Mouse (Mus musculus): ENCODE results near the gene Kif2c. TPM values are rescaled to one million over a fixed set of nuclear protein-coding genes. Genes with fewer than 3 reads are reported as not detected.

The Kif2c gene
- polyA plus RNA-seq, 1 experiment from 2014 or later: 45.5 TPM

DNA sequence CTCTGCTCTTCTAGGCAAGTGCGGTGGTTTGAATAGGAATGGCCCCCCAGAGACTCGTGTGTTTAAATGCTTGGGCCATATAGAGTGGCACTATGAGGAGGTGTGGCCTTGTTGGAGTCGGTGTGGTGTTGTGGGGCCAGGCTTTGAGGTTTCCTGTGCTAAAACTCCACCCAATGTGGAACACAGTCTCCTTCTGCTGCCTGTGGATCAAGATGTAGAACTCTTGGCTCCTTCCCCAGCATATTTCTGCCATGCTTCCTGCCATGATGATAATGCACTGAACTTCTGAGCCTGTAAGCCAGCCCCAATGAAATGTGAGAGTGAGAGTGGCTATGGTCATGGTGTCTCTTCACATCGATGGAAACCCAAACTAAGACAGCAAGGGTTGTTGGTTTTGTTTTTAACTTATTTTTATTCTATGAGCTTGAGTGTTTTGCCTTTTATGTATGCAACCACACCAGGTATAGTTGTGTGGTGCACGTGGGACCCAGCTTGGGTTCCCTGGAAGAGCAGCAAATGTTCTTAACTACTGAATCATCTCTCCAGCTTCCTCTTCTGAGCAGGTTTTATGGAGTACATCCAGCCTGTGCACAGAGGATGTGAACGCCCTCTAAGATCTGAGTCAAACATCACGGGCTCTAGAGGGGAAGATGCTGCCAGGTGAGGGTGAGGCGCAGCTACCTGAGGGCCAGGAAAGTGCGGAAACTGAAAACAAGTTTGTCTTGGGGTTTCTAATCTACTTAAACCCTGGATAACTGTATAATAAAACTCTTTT lies 38.5 kb upstream of the Kif2c start:
- no peak overlapping the region for H3K27ac ChIP-seq (ENCODE audit: low read depth, low read length)
- no peak for ATAC-seq (replicated peaks; ENCODE audit: insufficient number of reproducible peaks, low FRiP score, low TSS enrichment)
- H3K4me1 ChIP-seq (ENCODE audit: control insufficient read depth, insufficient read depth, low read length): peaks cover 2% of the 10 kb centered on the region; the same call in 1 of the 2 replicates
- H3K36me3 ChIP-seq (ENCODE audit: control insufficient read depth, insufficient read depth, low read length): no peaks in the 10 kb centered on the region
- H3K9me3 ChIP-seq (replicated peaks; ENCODE audit: control insufficient read depth, low read length): no peaks in the 10 kb centered on the region
- no peak overlapping the region for H3K4me3 ChIP-seq (ENCODE audit: low read depth, low read length)
- H3K27me3 ChIP-seq (ENCODE audit: control insufficient read depth, insufficient read depth, low read length): no peaks in the 10 kb centered on the region
- 68% methylated on average over 9 of the region's 9 CpGs for WGBS (ENCODE audit: insufficient replicate concordance)
- H3K4me2 ChIP-seq: no peak overlapping the region
- no peak overlapping the region for H3K9ac ChIP-seq (ENCODE audit: low read depth, low read length)

DNA sequence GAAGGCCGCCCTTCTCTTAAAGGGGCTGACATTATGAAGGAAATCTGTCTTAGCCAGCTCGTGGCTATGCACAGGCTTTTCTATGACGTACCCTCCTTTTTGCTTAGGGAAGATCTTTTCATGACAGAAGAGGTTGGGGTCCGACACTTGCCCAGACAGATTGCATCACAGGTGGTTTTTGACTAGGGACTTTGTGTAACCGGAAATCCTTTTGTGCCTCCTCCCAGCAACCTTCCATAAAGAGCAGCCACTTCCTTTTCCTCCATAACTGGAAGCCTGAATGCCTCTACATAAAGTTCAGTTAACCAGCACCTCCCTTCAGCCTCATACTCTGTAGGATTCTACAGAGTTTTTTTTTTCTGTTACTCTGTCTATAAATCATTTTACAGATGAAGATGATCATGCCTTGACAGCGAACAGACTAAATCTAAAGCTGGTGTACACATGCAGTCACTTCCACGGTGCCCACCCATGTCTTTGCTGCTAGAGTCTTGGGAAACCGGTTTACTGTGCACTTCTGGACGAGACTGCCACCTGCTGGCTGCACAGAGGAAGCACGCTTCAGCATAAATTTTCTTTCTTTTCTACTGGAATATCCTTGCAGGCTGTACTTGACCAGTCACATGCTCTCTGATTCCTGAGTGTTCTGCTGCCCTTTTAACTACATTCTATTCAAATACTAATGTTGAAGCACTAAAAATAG lies 36.2 kb upstream of the Kif2c start:
- no peak for ATAC-seq (replicated peaks; ENCODE audit: insufficient number of reproducible peaks, low FRiP score, low TSS enrichment)
- 36% methylated on average over 10 of the region's 10 CpGs for WGBS (ENCODE audit: insufficient replicate concordance)
- Histone ChIP-seq H3K4me2 (no peak overlapping the region), H3K27me3 (ENCODE audit: control insufficient read depth, insufficient read depth, low read length) (no peaks in the 10 kb centered on the region), H3K4me1 (ENCODE audit: control insufficient read depth, insufficient read depth, low read length) (peaks cover 2% of the 10 kb centered on the region; the same call in 1 of the 2 replicates), H3K9ac (ENCODE audit: low read depth, low read length) (no peak overlapping the region), H3K4me3 (ENCODE audit: low read depth, low read length) (no peak overlapping the region), H3K36me3 (ENCODE audit: control insufficient read depth, insufficient read depth, low read length) (no peaks in the 10 kb centered on the region), H3K27ac (ENCODE audit: low read depth, low read length) (no peak overlapping the region), H3K9me3 (replicated peaks; ENCODE audit: control insufficient read depth, low read length) (no peaks in the 10 kb centered on the region)

DNA sequence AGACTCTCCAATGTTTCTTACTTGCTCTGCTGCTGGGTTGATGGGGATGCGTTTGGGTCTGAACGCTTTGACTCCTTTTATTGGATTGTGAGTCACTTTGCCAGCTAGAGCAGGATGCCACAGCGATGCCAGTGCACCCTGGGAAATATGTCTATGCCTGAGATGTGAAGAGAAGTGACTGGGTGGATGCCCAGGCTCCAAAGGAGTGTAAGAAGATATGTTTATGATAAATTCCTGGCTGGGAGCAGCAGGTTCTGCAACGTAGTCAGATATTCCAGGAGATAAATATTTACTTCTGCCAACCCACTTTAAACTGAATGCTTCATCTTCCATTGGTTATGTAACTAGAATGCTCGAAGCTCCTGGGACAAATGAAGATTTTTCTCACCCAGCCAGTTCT lies 34.6 kb upstream of the Kif2c start:
- H3K4me3 ChIP-seq (ENCODE audit: low read depth, low read length): no peak overlapping the region
- no peaks in the 10 kb centered on the region for H3K9me3 ChIP-seq (replicated peaks; ENCODE audit: control insufficient read depth, low read length)
- no peak overlapping the region for H3K27ac ChIP-seq (ENCODE audit: low read depth, low read length)
- 70% methylated on average over 5 of the region's 5 CpGs for WGBS (ENCODE audit: insufficient replicate concordance)
- H3K4me2 ChIP-seq: no peak overlapping the region
- peaks cover 2% of the 10 kb centered on the region; the same call in 1 of the 2 replicates for H3K4me1 ChIP-seq (ENCODE audit: control insufficient read depth, insufficient read depth, low read length)
- no peak for ATAC-seq (replicated peaks; ENCODE audit: insufficient number of reproducible peaks, low FRiP score, low TSS enrichment)
- H3K27me3 ChIP-seq (ENCODE audit: control insufficient read depth, insufficient read depth, low read length): no peaks in the 10 kb centered on the region
- no peaks in the 10 kb centered on the region for H3K36me3 ChIP-seq (ENCODE audit: control insufficient read depth, insufficient read depth, low read length)
- no peak overlapping the region for H3K9ac ChIP-seq (ENCODE audit: low read depth, low read length)

DNA sequence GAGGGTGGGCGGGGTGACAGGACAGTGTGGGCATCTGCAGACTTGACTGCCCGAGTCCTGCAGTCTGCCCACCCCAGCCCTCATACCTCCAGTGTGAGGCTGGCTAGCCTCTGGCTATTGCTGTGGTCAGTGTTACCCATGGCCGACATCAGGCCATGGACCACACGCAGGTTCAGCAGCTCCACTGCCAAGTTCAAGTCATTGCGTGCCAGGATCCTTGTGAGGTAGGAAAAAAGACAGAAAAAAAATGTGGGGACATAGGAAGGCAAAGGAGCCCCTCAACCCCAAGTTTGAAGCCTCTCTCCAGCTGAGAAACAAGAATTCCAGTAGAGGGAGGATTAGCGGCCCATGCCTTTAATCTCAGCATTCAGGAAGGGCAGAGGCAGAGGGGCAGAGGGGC lies 31.8 kb upstream of the Kif2c start:
- no peak overlapping the region for H3K27ac ChIP-seq (ENCODE audit: low read depth, low read length)
- WGBS (ENCODE audit: insufficient replicate concordance): 83% methylated on average over 6 of the region's 6 CpGs

DNA sequence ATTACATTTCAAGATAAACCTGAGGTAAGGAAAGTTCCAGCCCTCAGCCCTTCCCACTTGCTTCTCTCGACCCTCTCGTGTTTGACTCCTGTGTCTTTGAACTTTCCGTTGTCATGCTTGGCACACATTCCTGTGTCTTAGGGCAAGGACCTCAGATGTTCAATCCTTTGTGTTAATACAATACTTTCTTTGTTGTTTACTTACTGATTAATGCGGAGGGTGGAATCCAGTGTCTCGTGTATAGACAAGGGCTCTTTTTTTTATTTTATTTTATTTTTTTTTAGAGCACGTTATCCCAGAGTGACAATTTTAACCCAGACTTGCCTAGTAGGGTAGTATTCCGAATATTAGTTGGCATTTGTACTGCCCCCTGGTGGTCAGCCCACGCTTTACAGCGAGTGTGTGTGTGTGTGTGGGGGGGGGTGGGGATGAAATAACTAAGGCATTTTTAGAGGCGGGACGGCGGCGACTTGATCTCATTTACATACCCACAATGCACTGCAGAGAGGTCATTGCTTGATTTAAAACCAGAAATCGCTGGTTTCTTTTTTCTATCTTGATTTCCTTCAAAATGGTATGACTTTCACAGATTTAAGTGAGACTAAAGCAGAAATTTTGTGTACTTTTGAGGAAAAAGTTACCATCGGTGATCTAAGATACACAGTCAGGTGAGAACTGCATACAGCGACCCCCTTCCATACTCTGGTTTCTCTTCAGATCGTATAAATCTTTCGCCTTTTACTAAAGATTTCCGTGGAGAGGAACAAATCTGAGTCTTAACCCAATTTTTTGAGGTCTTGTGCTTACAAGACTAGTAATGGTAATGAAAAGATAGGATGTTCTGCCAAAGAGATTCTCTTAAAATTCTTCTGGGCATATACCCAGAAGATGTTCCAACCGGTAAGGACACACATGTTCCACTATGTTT lies 28.0 kb upstream of the Kif2c start:
- Histone ChIP-seq H3K9ac (ENCODE audit: low read depth, low read length) (no peak overlapping the region; the same call in 1 of the 2 replicates), H3K4me1 (ENCODE audit: control insufficient read depth, insufficient read depth, low read length) (no peaks in the 10 kb centered on the region), H3K4me3 (ENCODE audit: low read depth, low read length) (no peak overlapping the region), H3K27ac (ENCODE audit: low read depth, low read length) (no peak overlapping the region), H3K36me3 (ENCODE audit: control insufficient read depth, insufficient read depth, low read length) (no peaks in the 10 kb centered on the region), H3K9me3 (replicated peaks; ENCODE audit: control insufficient read depth, low read length) (no peaks in the 10 kb centered on the region), H3K4me2 (no peak overlapping the region), H3K27me3 (ENCODE audit: control insufficient read depth, insufficient read depth, low read length) (no peaks in the 10 kb centered on the region)
- no peak for ATAC-seq (replicated peaks; ENCODE audit: insufficient number of reproducible peaks, low FRiP score, low TSS enrichment)
- 5% methylated on average over 20 of the region's 20 CpGs for WGBS (ENCODE audit: insufficient replicate concordance)

More for the DNA sequence above, 31.8 kb upstream of the Kif2c start:
- Histone ChIP-seq H3K27me3 (ENCODE audit: control insufficient read depth, insufficient read depth, low read length) (no peaks in the 10 kb centered on the region), H3K9ac (ENCODE audit: low read depth, low read length) (no peak overlapping the region), H3K36me3 (ENCODE audit: control insufficient read depth, insufficient read depth, low read length) (no peaks in the 10 kb centered on the region), H3K9me3 (replicated peaks; ENCODE audit: control insufficient read depth, low read length) (no peaks in the 10 kb centered on the region), H3K4me2 (no peak overlapping the region), H3K4me1 (ENCODE audit: control insufficient read depth, insufficient read depth, low read length) (peaks cover 2% of the 10 kb centered on the region; the same call in 1 of the 2 replicates), H3K4me3 (ENCODE audit: low read depth, low read length) (no peak overlapping the region)
- no peak for ATAC-seq (replicated peaks; ENCODE audit: insufficient number of reproducible peaks, low FRiP score, low TSS enrichment)

DNA sequence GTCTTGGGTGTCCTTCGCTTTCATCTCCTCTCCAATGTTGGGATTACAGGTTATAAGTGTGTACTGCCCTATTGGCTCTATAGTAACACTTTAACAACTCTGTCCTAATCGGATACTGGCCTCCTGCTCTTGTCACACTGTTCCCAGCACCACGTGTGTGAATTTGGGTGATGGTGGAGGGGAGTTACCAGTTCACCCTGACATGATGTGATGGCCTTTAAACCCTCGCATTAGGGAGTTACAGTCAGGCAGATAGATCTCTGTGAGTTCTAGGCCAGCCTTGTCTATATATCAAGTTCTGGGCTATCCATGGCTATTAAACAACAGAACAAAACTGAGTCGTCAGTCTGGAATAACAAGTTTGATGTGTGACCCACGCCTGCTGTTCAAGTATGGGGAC lies 27.2 kb upstream of the Kif2c start:
- no peaks in the 10 kb centered on the region for H3K36me3 ChIP-seq (ENCODE audit: control insufficient read depth, insufficient read depth, low read length)
- 83% methylated on average over 6 of the region's 6 CpGs for WGBS (ENCODE audit: insufficient replicate concordance)
- H3K9ac ChIP-seq (ENCODE audit: low read depth, low read length): no peak overlapping the region
- no peak overlapping the region for H3K4me2 ChIP-seq
- H3K4me1 ChIP-seq (ENCODE audit: control insufficient read depth, insufficient read depth, low read length): no peaks in the 10 kb centered on the region
- ATAC-seq (replicated peaks; ENCODE audit: insufficient number of reproducible peaks, low FRiP score, low TSS enrichment): no peak
- H3K9me3 ChIP-seq (replicated peaks; ENCODE audit: control insufficient read depth, low read length): no peaks in the 10 kb centered on the region
- H3K27ac ChIP-seq (ENCODE audit: low read depth, low read length): no peak overlapping the region
- no peaks in the 10 kb centered on the region for H3K27me3 ChIP-seq (ENCODE audit: control insufficient read depth, insufficient read depth, low read length)
- no peak overlapping the region for H3K4me3 ChIP-seq (ENCODE audit: low read depth, low read length)

DNA sequence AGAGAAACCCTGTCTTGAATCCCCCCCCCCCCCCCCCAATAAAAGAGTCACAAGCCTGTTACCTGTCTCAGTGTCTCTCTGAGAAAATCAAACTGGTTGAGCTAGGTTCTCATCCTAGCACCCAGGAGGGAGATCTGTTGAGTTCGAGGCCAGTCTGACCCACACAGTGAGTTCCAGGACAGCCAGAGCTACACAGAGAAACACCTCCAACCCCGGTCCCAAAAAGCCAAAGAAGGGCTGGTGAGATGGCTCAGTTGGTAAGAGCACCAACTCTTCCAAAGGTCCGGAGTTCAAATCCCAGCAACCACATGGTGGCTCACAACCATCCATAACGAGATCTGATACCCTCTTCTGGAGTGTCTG lies 20.5 kb upstream of the Kif2c start:
- Histone ChIP-seq H3K36me3 (ENCODE audit: control insufficient read depth, insufficient read depth, low read length) (no peaks in the 10 kb centered on the region), H3K4me2 (peak overlapping the region; percentile 61; the same call in 1 of the 2 replicates), H3K27ac (ENCODE audit: low read depth, low read length) (no peak overlapping the region), H3K4me1 (ENCODE audit: control insufficient read depth, insufficient read depth, low read length) (no peaks in the 10 kb centered on the region), H3K9ac (ENCODE audit: low read depth, low read length) (no peak overlapping the region), H3K27me3 (ENCODE audit: control insufficient read depth, insufficient read depth, low read length) (no peaks in the 10 kb centered on the region), H3K4me3 (ENCODE audit: low read depth, low read length) (peak overlapping the region; percentile 21), H3K9me3 (replicated peaks; ENCODE audit: control insufficient read depth, low read length) (no peaks in the 10 kb centered on the region)
- no peak for ATAC-seq (replicated peaks; ENCODE audit: insufficient number of reproducible peaks, low FRiP score, low TSS enrichment)
- 62% methylated on average over 4 of the region's 4 CpGs for WGBS (ENCODE audit: insufficient replicate concordance)
